Mouse (Mus musculus) right cerebral cortex, adult 2 months (tissue): Measurements from ENCODE around the gene Sigirr.

Experiments
- DNase-seq, 2 experiments: peaks; one replicate each; pipeline ENCODE4 v3.0.0; 2021 to 2022; ENCODE audit warnings: low spot score in 2 of 2

Sigirr gene

GRCm38 (mm10) chr7:141099911-141100691 is at the start of gene Sigirr:
TSS of gene Sigirr (minus strand) at chr7:141100572.
- peak; percentile 23 to 38 for DNase-seq

GRCm38 (mm10) chr7:141148639-141149038 is 48.3 kb upstream of the Sigirr start:
- no peak for DNase-seq

GRCm38 (mm10) chr7:141147044-141147443 is 46.7 kb upstream of the Sigirr start:
- no peak for DNase-seq

GRCm38 (mm10) chr7:141146043-141146595 is 45.7 kb upstream of the Sigirr start:
- DNase-seq: no peak

GRCm38 (mm10) chr7:141145403-141145802 is 45.0 kb upstream of the Sigirr start:
- DNase-seq: no peak

- no peak for DNase-seq
These were observed 44.3 kb upstream of the Sigirr start for GRCm38 (mm10) chr7:141144650-141145049.

GRCm38 (mm10) chr7:141143861-141144260 is 43.5 kb upstream of the Sigirr start:
- no peak for DNase-seq

- DNase-seq: no peak
These were observed 42.7 kb upstream of the Sigirr start for GRCm38 (mm10) chr7:141143112-141143511.

GRCm38 (mm10) chr7:141141326-141141725 is 41.0 kb upstream of the Sigirr start:
- no peak for DNase-seq

- DNase-seq: no peak
These were observed 31.8 kb upstream of the Sigirr start for GRCm38 (mm10) chr7:141131904-141132755.

GRCm38 (mm10) chr7:141131024-141131820 is 30.9 kb upstream of the Sigirr start:
- peak; percentile 91 to 94 for DNase-seq

- no peak for DNase-seq
These were observed 23.1 kb upstream of the Sigirr start for GRCm38 (mm10) chr7:141123517-141123856.

- peak; percentile 87 for DNase-seq
These were observed 22.5 kb upstream of the Sigirr start for GRCm38 (mm10) chr7:141122689-141123516.

- DNase-seq: no peak
These were observed 21.9 kb upstream of the Sigirr start, which contains the start of gene Ptdss2 for GRCm38 (mm10) chr7:141122245-141122644. TSS of gene Ptdss2 (plus strand) at chr7:141122382.

GRCm38 (mm10) chr7:141121051-141121531 is 20.7 kb upstream of the Sigirr start:
- DNase-seq: no peak

GRCm38 (mm10) chr7:141120605-141121004 is 20.2 kb upstream of the Sigirr start:
- no peak for DNase-seq

- no peak for DNase-seq
These were observed 19.1 kb upstream of the Sigirr start for GRCm38 (mm10) chr7:141119487-141119886.

GRCm38 (mm10) chr7:141117636-141118035 is 17.3 kb upstream of the Sigirr start, which contains the start of gene Ano9:
TSS of gene Ano9 (minus strand) at chr7:141117806.
- DNase-seq: no peak

GRCm38 (mm10) chr7:141115874-141116273 is 15.5 kb upstream of the Sigirr start:
- DNase-seq: no peak

GRCm38 (mm10) chr7:141103161-141103560 is 2.8 kb upstream of the Sigirr start:
- DNase-seq: no peak
